In the genomic region with DNA sequence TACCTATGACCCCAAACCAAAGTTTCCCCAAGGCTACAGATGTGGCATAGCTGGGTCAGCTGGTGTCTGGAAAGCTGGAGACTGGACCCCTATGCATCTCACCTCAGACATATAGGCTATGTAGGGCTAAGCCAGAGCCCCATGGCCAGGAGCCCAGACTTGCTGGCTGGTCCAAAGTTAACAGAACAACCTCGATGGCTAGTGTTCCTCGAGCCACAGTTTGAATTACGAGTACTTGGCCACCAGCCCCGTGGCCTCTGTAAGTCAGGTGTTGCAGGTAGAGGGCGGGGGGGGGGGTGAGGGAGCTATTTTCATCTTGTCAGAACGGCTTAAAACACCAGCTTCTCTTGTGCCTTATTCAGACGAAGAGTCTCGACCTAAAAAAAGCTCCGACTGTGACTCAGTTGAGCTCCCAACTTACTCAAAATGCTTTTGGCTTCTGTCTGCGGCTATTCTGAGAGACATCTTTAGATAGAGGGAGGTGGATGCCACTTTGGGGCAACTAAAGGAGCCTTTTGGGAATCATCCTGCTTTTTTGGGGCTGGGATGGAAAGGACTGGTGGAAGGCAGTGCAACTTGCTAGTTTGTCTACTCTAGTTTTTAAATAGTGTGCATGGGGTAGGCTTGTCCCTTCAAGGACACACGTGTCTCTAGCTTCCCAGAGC, we compare ENCODE assay signal across 19 mouse cellular contexts. TPM values are rescaled to one million over a fixed set of nuclear protein-coding genes. Genes with fewer than 3 reads are reported as not detected.
A peak's percentile ranks its signal among the peaks of the same experiment; 100 is the strongest.
DNase-seq lines count a peak whose midpoint lies in the region; ATAC-seq lines count a peak whose summit lies in the region.
"Had no signal": no experiment of that assay in that cellular context is flagged by ENCODE, and none has a peak within 500 bp of the region (broad histone marks: within the 10 kb centered on the region; RNA-seq: fewer than 3 reads in every experiment).

No protein-coding gene starts in this region.

- H3K36me3 ChIP-seq in kidney, embryonic 14.5 days (ENCODE audit: control insufficient read depth, insufficient read depth, low read length) = no peaks in the 10 kb centered on the region
- no peaks in the 10 kb centered on the region for H3K36me3 ChIP-seq in hindbrain, embryonic 16.5 days (ENCODE audit: control insufficient read depth, insufficient read depth, low read length)
- H3K36me3 ChIP-seq in intestine, embryonic 15.5 days = no peaks in the 10 kb centered on the region
- H3K36me3 ChIP-seq: embryonic facial prominence, embryonic 13.5 days; G1E; hindbrain, embryonic 10.5 days; limb, embryonic 15.5 days; midbrain, embryonic 12.5 days had no signal

- no peak for DNase-seq in frontal cortex, postnatal 10 days (ENCODE audit: low spot score in 2 of 2)
- DNase-seq in kidney, adult 8-10 months = peak; percentile 32 to 39
- peak; percentile 37 to 43 for DNase-seq in right cerebral cortex, adult 2 months (ENCODE audit: low spot score in 2 of 2)
- DNase-seq in right cerebral cortex, postnatal 14 days = no peak
- DNase-seq: cerebellum, adult 9-11 months; heart, adult 2 months; lung, adult 2 months; thymus, postnatal 25 days had no signal

- no peak overlapping the region for H3K4me2 ChIP-seq in kidney, embryonic 14.5 days (replicated peaks; ENCODE audit: low read depth, low read length)
- H3K4me2 ChIP-seq in hindbrain, embryonic 16.5 days (ENCODE audit: low read length) = no peak overlapping the region
- no peak overlapping the region for H3K4me2 ChIP-seq in intestine, embryonic 15.5 days (replicated peaks)
- H3K4me2 ChIP-seq: embryonic facial prominence, embryonic 13.5 days; limb, embryonic 15.5 days; midbrain, embryonic 12.5 days had no signal

- H3K9ac ChIP-seq in kidney, embryonic 14.5 days (ENCODE audit: low read depth, low read length) = no peak overlapping the region
- no peak overlapping the region for H3K9ac ChIP-seq in hindbrain, embryonic 16.5 days (ENCODE audit: low read depth, low read length)
- no peak overlapping the region for H3K9ac ChIP-seq in intestine, embryonic 15.5 days
- H3K9ac ChIP-seq: embryonic facial prominence, embryonic 13.5 days; limb, embryonic 15.5 days; midbrain, embryonic 12.5 days had no signal

- no peak overlapping the region for H3K27ac ChIP-seq in kidney, embryonic 14.5 days (ENCODE audit: low read depth, low read length)
- no peak overlapping the region for H3K27ac ChIP-seq in hindbrain, embryonic 16.5 days (ENCODE audit: low read depth, low read length)
- no peak overlapping the region for H3K27ac ChIP-seq in intestine, embryonic 15.5 days
- H3K27ac ChIP-seq: embryonic facial prominence, embryonic 13.5 days; heart, adult 2 months; hindbrain, embryonic 10.5 days; limb, embryonic 15.5 days; midbrain, embryonic 12.5 days; stomach, postnatal 0 days had no signal

- H3K4me1 ChIP-seq in kidney, embryonic 14.5 days (ENCODE audit: control insufficient read depth, insufficient read depth, low read length) = no peaks in the 10 kb centered on the region
- H3K4me1 ChIP-seq in hindbrain, embryonic 16.5 days (ENCODE audit: control insufficient read depth, insufficient read depth, low read depth, low read length) = no peaks in the 10 kb centered on the region
- no peaks in the 10 kb centered on the region for H3K4me1 ChIP-seq in intestine, embryonic 15.5 days (replicated peaks)
- H3K4me1 ChIP-seq: midbrain, embryonic 12.5 days had no signal

- 79% methylated on average over 11 of the region's 11 CpGs for WGBS in kidney, embryonic 14.5 days
- 88% methylated on average over 11 of the region's 11 CpGs for WGBS in hindbrain, embryonic 16.5 days
- 80% methylated on average over 11 of the region's 11 CpGs for WGBS in intestine, embryonic 15.5 days

- peak; percentile 94 for ATAC-seq in frontal cortex, adult (ENCODE audit: low TSS enrichment)
- ATAC-seq in kidney, embryonic 14.5 days (ENCODE audit: low FRiP score, low TSS enrichment) = no peak
- no peak for ATAC-seq in hindbrain, embryonic 16.5 days
- no peak for ATAC-seq in intestine, embryonic 15.5 days
- ATAC-seq: CD4-positive, CD25-positive, alpha-beta regulatory T cell, adult 4 months had no signal

- H3K27me3 ChIP-seq in kidney, embryonic 14.5 days (ENCODE audit: control insufficient read depth, insufficient read depth, low read length) = no peaks in the 10 kb centered on the region
- no peaks in the 10 kb centered on the region for H3K27me3 ChIP-seq in hindbrain, embryonic 16.5 days (replicated peaks; ENCODE audit: control insufficient read depth, insufficient read depth, low read length)
- no peaks in the 10 kb centered on the region for H3K27me3 ChIP-seq in intestine, embryonic 15.5 days (replicated peaks)
- H3K27me3 ChIP-seq: limb, embryonic 15.5 days; midbrain, embryonic 12.5 days had no signal

- H3K4me3 ChIP-seq in kidney, embryonic 14.5 days (ENCODE audit: low read length) = no peak overlapping the region
- H3K4me3 ChIP-seq in hindbrain, embryonic 16.5 days (ENCODE audit: low read length) = no peak overlapping the region
- H3K4me3 ChIP-seq in intestine, embryonic 15.5 days (replicated peaks) = no peak overlapping the region
- H3K4me3 ChIP-seq: embryonic facial prominence, embryonic 13.5 days; heart, adult 2 months; hindbrain, embryonic 10.5 days; limb, embryonic 15.5 days; midbrain, embryonic 12.5 days had no signal

- H3K9me3 ChIP-seq in kidney, embryonic 14.5 days (ENCODE audit: control insufficient read depth, low read length) = no peaks in the 10 kb centered on the region
- H3K9me3 ChIP-seq in hindbrain, embryonic 16.5 days (ENCODE audit: control insufficient read depth, low read length) = no peaks in the 10 kb centered on the region
- no peaks in the 10 kb centered on the region for H3K9me3 ChIP-seq in intestine, embryonic 15.5 days
- H3K9me3 ChIP-seq: G1E; hindbrain, embryonic 10.5 days; limb, embryonic 15.5 days had no signal

RNA-seq across cellular contexts. Expression of a gene that starts 53.6 kb away (rescaled TPM):
- polyA plus RNA-seq in kidney, embryonic 14.5 days (2014; fragmentation: Nextera tagmentation; extraction: Ambion mirVana) = 3.2 and 4.2 TPM in 2 replicates
- polyA plus RNA-seq in hindbrain, embryonic 16.5 days (2015; fragmentation: Nextera tagmentation; extraction: Ambion mirVana) = 8.3 and 9.0 TPM in 2 replicates
- 4.4 and 5.2 TPM in 2 replicates for polyA plus RNA-seq in intestine, embryonic 15.5 days (2015; fragmentation: Nextera tagmentation; extraction: Ambion mirVana)
- polyA plus RNA-seq: G1E; heart, adult 2 months had no signal

Comparison
In these comparisons a context has a peak if more than half of its experiments do, and no peak if none do; other contexts are left out.
1. DNase-seq: peak in kidney, adult 8-10 months (2 of 2) and right cerebral cortex, adult 2 months (2 of 2); none in frontal cortex, postnatal 10 days (0 of 2) and right cerebral cortex, postnatal 14 days (single experiment).